Mouse (Mus musculus) lung, postnatal 10 days (tissue): Measurements from ENCODE around the gene Pgs1.

ENCODE experiments used
- DNase-seq: peaks from one replicate; pipeline ENCODE4 v3.0.0; 2021

Pgs1 gene

GRCm38 (mm10) chr11:117963091-117963793 lies 22.9 kb upstream of the Pgs1 start:
- DNase-seq: peak; percentile 100

- no peak for DNase-seq
Observed at GRCm38 (mm10) chr11:117963872-117964271, 22.2 kb upstream of the Pgs1 start.

GRCm38 (mm10) chr11:117964294-117964693 lies 21.8 kb upstream of the Pgs1 start:
- no peak for DNase-seq

GRCm38 (mm10) chr11:117965052-117965451 lies 21.0 kb upstream of the Pgs1 start:
- no peak for DNase-seq

GRCm38 (mm10) chr11:117965561-117965981 lies 20.5 kb upstream of the Pgs1 start:
- no peak for DNase-seq

DNA sequence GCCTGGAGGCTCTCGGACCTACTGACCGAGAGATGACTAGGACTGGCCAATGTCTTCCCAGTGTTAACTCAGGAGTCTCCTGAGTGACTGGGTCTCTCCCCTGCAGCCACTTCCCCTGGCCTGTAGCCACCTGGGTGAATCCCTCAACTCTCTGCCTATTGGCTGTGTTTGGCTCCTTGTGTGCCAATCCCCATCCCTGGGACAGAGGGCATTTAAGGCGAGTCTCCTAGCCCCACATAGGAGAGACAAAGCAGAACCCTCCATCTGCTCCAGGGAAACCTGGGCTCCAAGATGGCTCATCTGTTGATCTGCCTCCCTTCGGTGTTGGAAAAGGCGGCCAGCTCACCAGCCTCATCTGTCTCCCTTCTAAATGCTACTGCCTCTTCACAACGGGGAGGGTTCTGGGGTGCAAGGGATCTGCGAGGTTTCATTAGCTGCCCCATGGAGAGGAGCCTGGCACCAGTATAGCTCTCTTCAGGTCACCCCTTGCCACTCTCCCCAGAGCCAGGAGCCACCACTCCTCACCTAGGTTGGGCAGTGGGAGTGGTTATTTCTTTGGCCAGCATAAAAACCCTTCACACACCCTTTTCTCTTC lies 19.5 kb upstream of the Pgs1 start:
- no peak for DNase-seq

DNA sequence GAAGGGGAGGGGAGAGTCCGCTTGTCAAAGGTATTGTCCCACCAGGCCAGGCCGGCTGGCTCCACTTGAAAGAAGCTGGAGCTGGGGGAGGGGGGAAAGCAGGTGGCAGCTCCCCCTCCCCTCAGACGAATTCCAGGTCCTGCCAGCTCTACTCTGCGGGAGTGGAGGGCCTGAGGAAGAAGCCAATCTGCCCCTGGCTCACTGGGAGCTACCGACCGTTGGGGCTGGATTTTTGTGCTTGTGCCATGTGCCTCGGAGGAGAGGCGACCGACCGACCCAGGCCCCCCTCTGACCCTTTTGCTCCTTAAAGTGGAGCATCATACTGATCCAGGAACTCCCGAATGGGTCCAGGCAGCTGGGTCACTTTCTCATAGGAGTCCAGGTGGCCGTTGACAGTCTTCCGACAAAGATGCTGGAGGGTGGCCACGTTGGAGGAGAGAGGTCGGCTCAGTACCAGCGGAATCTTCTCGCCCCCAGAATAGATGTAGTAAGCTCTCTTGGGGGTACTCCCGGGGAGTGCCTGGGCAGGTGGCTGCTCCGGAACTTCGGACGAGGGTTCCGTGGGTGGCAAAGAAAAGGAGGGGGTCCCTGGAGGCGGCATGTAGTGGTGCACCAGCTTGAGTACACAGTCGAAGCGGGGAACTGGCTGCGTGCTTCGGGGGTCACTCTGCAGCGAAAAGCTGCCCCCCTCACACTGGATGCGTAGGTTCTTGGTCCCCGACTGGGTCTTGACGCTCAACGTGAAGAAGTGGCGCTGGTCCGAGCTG lies 18.7 kb upstream of the Pgs1 start:
- DNase-seq: no peak

DNA sequence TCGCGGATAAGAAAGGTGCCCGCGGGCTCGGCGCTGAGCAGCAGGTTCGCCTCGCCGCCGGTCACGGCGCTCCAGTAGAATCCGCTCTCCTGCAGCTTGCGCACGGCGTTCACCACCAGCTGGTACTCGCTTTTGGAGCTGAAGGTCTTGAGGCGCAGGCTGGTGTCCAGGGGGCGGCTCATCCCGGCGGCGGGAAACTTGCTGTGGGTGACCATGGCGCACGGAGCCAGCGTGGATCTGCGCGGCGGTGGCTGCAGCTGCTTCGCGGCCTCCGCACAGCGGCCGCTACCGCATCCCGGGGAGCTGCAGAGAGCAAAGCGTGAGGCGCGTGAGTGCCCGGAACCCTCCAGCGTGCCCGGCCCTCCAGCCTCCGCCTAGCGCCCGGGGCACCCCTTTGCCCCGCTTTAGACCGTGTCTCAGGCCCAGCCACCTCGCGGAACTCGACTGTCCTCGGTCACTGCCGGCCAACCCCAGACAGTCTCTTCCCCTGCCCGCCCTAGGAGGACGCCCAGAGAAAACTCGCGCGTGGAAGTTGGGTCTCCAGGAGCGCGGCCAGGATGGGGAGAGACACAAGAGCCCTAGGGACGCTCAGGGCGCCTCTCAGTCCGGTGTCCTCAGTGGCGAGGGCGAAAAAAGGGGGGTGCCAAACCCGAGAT lies 17.9 kb upstream of the Pgs1 start:
- DNase-seq: peak; percentile 58

DNA sequence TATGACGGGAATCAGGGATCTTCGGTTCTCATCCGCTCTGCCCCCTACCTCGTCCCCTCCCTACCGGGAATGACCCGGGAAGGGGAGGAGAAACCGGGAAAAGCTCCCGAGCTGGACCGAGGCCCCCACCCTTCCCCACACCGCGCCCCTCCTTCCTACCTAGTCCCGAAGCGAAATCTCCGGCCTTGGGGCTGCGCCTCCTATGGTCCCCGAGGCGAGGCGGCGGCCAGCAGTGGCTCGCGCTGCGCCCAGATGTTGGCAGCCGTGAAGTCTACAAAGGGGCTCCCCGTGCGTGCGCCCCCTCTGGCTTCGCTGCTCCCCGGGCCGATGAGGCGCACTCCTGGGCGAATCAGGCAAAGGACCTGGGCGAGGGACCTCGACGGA lies 17.4 kb upstream of the Pgs1 start:
- DNase-seq: peak; percentile 78

- DNase-seq: peak; percentile 100
Observed at GRCm38 (mm10) chr11:117969100-117969944, 16.8 kb upstream of the Pgs1 start.

DNA sequence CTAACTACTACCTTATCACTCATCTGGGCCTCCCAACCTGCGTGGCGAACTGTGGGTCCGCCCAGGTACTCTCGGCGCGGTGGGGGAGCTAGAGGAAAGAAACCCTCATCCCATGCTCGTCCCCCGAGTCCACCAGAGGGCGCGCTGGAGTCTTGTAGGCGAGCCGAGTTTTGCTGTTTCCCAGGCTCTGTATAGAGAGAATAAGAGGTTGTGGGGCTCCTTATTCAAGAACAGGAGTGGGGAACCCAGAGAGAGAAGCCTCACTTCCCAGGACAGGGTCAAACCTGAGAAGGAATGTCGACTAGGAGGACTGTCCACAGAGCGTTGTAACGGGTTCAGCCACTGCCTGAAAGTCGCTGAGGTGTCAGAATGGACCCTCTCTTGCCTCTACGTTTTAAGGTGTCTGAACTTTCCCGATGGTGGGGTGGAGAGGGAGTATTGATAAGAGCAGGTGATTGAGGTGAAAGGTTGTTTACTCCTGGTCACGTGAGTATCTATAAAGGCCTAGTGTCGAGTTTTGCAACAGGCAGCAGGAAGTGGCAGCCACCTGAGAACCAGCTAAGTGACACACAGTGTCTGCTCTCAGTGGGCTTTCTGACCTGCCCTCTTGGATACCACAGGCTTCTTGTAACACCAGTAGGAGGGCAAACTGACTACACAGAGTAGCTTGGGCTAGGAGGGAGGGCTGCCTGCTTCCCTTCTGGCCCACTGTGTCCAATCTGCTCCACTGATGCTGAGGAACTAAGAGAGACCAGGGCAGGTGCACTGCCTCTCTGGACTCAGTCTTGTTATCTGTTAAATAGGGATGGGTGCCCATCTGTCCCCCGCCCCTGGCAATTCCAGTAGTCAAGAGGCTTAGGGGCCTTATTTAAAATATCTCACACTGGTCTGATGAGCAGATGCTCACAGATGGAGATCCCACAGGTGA lies 15.9 kb upstream of the Pgs1 start, which contains the start of gene Socs3:
TSS of gene Socs3 (minus strand) at position 103 of the 928 bp plus-strand sequence.
- peak; percentile 97 for DNase-seq

GRCm38 (mm10) chr11:117971100-117971499 lies 15.0 kb upstream of the Pgs1 start:
- DNase-seq: no peak

GRCm38 (mm10) chr11:117971646-117972242 lies 14.3 kb upstream of the Pgs1 start:
- DNase-seq: no peak

GRCm38 (mm10) chr11:117972656-117973558 lies 13.2 kb upstream of the Pgs1 start:
- no peak for DNase-seq

- DNase-seq: no peak
Observed at GRCm38 (mm10) chr11:117973569-117973968, 12.5 kb upstream of the Pgs1 start.

DNA sequence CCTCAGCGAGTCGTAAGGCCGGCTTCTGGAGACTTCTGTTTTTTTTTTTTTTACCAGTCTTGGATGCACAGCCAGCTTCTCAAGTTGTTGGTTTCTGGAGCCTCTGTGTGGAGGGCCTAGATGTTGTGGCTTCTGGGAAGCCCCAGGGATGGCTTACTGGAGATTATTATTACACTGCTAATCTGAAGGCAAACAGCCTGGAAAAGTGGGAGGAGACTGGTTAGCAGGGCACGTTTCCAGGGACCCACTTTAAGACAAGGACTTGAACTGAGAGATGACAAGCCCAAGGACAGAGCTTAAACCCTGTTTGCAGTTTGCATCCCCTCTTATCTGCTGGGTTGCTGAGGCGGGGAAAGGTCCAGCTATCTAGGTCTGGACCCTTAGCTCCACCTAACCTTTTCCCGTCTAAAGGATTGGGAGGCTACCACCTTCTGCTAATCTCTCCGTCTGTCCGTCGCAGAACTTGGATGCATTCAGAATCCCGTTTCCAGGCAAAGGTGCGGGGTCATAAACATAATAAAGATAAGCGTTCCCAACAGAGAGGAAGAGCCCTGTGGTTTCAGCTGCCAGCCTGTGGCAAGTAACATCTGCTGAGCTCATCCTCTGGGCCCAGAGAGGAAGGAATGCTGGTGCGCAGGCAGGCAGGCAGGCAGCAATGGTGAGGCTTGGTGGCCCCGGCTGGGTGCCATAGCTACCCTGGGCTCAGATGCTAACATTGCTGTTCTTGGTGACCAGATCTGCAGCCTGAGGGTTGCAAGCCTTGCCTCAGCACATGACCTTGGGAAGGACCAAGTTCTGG lies 11.6 kb upstream of the Pgs1 start:
- DNase-seq: peak; percentile 48

DNA sequence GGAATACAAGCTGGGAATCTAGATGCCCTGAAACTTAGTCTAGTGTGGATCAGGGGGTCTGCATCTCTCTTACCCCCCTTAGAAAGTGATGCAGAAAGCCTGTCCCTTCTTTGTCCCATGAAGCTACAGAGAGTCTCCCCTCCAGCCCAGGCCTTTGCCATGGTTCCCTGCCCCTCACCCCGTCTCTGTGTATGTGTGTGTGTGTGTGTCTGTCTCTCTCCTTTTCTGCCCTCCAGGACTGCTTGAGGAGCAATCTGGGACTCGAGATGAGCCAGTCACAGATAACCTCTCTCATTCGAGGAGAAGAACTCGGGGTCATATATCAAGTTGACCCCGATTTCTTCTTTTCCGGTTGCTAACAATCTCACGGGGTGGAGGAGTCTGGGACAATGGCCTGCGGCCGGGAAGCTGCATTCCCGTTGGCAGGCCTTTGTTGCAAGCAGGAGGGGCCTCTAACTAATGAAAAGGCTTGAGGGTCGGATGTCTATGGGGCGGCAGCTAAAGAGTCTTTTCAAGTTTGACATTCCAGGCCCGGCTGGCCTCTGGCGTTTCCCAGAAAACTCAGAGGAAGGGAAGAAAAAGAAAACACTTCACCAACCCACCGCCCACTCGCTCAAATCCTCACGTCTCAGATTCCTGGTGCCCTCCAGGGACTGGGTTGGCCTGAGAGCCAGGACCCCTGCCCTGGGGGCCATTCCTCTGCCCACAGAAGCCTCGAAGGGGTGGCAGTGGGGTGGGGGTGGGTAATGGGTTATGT lies 10.7 kb upstream of the Pgs1 start:
- DNase-seq: no peak

DNA sequence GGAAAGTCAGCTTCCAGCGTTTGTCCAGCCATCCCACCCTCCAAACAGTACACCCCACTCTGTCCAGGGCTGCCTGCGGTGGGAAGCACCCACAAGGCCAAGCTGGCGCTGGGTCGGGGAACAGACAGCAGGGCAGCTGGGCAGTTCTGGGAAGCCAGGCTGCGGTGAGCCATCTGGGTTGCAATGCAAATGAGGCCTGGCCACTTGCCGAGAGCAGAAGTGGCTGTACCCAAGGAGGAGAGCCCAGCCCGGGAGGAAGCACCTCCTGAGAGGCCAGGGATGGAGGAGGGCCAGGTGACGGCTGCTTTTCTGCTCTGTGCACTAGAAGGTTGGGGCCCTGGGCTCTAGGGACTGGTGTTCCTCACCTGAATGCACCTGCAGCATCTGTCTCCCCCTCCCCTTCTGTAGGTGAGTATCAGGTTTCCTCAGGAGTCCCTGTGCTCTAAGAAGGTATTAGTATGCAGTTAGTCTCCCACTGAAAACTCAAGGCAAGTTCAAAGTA lies 10.0 kb upstream of the Pgs1 start:
- DNase-seq: peak; percentile 80
